Mouse (Mus musculus) spleen, postnatal 4 days (tissue): Measurements from ENCODE around the gene Supt5.

Source experiments
- DNase-seq, 2 experiments: peaks; one replicate each; pipeline ENCODE4 v3.0.0; 2022; ENCODE audit warnings: low spot score in 2 of 2

The Supt5 gene

DNA sequence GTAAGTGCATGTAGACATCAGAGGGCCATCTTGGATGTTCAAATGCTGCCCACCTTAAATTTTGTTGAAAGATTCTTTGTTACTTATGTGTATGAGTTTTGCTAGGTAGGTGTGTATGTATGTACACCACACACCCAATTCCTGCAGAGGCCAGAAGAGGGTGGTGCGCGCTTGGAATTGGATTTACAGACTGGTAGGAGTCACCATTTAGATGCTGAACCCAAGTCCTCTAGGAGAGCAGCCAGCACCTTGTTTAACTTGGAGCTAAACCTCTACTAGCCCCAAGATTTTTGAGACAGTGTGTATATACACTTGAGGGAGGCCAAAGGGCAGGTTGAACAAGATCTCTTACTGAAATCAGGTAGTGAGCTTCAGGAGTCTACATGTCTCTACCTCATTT is 14.7 kb upstream of the Supt5 start:
- no peak for DNase-seq

DNA sequence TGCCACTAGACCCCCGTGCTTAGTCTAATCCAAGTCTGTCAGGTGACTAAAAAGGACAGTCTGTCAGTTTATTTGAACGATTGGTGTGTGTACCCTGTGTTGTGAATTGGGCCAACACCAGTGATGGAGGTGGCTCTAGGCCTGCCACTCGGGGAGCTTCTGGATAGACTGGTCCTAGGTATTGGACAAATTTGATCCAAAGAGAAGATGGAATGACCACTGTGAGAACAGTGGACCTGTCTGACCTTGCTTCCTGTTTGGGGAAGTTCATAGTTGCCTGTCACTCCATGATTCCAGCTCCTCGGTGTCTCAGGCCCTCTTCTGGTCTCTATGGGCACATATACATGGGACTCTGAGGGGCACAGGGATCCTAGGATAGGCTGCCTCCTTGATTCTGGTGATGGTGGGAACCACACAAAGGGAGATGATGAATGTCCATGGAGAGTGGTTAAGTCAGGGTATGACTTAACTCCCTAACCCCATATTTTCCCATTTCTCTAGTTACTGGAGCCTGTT is 13.2 kb upstream of the Supt5 start:
- DNase-seq = no peak

DNA sequence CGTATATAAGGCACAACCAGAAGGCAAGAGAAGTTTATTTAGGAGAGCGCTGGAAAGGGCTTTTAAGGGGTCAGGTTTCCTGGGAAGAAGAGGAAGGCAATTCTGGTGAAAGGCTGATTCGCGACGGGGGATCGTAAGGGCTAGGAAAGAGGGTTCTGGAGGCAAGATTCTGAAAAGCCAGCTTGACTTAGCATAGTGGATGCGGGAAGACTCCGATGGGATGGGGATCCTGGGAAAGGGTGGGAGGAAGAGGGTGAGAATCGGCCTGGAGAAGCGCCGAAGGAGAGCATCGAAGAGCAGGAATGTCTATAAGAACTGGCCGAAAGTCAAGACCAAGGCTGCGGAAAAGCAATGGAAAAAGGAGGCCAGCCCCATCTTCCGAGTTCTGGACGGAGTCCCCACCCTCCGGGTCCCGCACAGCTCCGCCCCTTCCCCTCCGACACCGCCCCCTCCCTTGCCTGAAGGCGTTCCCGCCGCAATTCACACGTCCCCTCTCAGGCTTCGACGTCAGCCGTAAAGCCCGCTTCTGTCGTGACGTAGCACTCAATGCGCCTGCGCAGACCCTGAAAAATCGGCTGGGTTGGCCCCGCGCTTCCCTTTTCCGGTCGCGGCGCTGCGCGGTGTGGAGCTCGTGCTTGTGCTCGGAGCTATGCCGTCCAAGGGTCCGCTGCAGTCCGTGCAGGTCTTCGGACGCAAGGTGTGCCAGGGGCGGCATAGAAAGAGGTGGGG is 11.8 kb upstream of the Supt5 start, which contains the start of gene Rps16:
TSS of gene Rps16 (plus strand) at position 498 of the 729 bp plus-strand sequence.
- DNase-seq = peak; percentile 99 to 100

DNA sequence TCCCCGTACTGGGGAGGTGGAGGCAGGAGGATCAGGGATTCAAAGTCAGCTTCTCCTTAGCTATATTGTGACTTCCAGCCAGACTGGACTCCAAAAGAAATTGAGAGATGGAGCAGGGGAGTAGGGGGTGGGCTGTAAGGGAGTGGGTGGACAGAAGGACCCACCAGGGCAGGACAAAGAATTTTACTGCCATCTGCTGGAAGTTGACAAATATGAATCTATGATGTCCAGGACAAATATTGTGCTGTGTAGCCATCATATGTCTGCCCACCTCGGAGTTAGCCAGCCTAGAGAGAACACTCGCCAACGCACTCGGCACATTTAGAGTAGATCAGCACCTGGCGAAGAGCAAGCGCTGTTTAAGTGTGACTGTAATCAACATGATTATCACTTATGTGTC is 10.1 kb upstream of the Supt5 start:
- DNase-seq = no peak

DNA sequence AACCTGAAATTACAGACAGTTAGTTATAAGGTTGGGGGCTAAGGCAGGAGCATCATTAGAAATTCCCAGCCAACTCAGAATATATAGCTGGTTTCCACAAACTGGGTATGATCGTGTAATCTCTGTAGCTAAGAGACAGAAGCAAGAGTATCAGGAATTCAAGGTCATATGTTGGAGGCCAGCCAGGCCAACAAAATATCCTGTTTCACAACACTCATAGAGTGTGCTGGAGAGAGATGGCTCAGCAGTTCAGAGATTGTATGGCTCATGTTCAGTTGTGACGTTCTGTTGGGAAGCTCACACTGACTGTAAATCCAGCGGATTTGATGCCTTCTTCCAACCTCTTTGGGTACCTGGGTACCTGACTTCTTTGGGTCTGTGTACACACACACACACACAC is 9.2 kb upstream of the Supt5 start:
- DNase-seq = no peak

DNA sequence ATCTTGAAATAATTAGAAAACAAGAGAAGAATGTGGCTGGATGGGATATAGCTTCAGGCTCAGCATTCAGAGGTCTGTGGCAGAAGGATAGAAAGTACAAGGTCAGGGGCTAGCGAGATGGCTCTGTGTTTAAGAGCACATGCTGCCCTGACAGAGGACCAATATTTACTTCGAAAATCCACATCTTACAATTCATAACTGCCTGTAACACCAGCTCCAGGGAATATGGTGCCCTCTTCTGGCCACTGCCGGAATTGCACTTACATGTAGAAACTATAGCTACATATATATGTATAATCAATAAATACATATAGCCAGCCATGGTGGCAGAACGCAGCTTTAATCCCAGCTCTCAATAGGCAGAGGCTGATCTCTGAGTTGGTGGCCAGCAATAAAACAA is 6.1 kb upstream of the Supt5 start:
- peak; percentile 72 to 90 for DNase-seq

DNA sequence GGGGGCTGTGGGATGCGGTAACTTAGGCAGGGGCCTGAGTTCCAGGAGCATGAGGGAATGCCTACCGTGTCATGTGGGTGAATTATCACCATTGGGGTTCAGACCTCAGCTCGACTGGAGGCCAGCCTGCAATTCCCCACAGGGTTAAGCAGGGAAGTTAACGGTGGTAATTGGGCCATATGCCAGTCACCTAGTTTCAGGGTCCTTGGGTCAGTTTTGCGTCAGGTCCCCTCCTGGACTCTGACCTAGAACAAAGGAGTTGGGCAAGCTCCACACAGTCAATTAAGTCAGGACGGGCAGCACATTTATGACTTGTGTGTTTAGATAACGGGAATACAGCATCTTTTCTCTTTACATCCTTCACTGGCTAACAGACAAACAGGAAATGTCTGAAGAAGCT is 2.8 kb upstream of the Supt5 start:
- no peak for DNase-seq

DNA sequence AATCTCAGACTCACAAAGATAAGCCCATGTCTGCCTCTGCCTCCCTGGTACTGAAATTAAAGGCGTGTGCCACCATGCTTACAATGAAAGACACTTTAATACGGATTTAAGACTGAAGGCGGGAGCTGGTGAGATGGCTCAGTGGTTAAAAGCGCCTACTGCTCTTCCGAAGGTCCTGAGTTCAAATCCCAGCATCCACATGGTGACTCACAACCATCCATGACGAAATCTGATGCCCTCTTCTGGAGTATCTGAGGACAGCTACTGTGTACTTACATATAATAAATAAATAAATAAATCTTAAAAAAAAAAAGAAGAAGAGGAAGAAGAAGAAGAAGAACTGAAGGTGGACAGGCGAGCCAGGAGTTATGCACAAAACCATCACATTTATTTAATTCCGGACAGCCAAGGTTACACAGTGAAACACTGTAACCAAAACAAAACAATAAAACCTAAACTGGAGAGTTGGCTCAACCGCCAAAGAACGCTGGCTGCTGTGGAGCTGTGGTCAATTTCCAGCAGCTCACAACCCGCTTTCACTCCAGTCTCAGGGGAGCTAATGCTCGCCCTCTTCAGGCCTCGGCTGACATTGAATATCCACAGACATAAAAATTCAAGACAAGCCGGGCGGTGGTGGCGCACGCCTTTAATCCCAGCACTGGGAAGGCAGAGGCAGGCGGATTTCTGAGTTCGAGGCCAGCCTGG is 819 bp upstream of the Supt5 start:
- peak; percentile 57 to 77 for DNase-seq

DNA sequence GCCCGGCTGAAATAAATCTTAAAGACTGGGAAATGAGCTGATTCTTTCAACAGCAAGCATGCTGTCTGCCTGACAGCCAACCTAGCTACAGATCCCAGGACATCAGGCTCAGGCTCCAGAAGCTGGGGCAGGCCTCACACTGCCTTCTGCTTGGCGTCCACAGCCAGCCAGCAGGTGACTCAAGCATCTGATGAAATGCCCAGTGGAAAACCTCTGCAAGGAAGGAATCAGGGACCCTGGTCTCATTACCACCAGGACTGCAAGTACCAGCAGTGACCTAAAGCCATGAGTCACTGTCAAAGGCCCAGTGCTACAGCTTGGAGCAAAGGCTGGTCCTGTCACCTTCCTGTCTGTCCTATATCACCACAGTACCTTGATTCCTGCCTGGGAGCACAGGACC is 3.1 kb downstream of the Supt5 start:
- DNase-seq = no peak

DNA sequence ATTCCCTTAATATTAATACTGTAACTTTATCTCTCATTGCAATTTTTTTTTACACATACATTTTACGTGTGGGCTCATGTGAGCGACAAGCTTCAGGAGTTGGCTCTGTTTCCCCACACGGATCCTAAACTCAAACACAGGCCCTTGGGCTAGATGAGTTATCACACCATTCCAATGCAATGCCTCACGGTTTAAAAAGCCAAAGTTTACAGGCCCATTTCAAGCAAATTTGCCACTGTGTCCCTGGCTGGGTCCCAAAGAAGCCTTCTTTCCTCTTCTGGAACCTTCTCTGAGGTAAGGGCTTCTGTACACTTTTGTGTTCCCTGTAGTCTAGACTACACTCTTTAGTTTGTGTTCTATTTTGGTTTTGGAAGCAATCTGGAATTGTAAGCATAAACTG is 4.0 kb downstream of the Supt5 start:
- no peak for DNase-seq

DNA sequence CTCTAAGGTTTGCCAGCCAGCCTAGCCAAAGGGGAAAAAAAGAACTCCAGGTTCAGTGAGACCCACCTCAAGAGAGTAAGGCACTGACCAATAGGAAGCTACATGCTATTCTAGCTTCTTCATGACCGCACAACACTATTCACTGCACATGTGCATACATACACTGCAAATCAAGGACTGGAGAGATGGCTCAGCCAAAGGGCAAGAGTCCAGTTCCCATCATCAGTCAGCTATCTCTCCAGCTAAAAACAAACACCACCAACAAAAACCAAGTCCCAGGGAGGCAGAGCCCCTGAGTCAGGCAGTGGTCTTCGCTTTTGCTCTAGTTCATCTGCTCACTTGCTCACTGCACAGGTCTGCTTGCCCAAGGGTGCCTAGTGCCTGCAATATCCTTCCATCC is 10.3 kb downstream of the Supt5 start:
- DNase-seq = no peak

DNA sequence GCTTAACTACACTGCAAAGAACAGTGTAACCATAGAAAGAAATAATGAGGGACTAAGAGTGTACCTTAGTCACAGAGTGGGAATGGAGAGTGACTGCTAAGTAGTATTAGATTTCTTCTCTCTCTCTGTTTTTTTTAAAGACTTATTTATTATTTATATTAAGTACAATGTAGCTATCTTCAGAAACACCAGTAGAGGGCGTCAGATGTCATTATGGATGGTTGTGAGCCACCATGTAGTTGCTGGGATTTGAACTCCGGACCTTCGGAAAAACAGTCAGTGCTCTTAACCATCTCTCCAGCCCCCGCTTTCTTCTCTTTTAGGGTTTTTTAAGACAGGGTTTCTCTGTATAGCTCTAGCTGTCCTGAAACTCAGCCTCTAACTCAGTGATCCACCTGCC is 12.1 kb downstream of the Supt5 start:
- DNase-seq = no peak

DNA sequence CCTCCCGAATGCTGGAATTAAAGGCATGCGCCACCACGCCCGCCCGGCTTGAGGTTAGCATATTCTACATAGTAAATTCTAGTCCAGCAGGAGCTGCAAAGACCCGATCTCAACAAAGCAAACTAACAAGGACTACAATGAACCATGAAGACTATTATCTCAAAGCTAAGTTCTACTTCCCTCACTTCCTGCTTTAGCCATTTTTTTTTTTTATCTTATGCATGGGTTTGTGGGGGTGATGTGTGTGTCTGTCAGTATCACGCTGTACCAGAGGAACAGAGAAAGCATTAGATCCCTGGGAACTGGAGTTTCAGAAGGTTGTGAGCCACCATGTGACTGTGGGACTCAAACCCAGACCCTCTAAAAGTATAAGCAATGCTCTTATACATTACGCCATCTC is 13.3 kb downstream of the Supt5 start:
- DNase-seq = no peak

DNA sequence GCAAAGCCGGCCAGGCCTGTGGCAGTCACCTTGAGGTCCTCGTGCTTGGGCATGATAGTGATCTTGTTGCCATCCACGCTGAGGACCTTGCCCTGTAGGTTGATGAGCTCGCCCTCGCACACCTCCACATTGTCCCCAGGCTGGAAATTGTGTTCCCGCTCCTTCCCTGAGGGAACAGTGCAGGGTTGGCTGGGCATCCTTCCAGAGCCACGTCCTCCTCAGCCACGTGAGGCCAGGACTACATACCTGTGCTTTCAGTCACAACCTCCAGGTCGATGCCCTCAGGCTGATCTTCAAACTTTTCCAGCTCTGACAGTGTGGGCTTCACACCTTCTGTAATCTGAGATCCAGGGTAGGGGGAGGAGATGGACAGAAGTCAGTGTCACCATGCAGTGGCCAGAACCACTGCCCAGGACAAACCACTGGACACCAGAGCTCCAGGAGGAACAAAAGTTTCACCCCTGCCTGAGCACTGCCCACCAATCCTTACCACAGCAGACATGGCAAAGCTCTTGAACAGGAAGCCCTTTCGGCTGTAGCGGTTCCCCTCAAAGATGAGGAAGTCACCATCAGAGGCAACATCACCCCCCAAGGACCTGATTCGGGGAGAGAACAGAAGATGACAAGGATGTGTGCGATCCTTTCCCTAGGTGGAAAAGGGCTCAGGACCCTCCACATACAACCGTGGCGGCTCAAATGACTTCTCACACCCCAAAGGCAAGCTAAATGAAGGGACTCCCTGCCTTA is 16.4 kb downstream of the Supt5 start:
- DNase-seq = no peak

DNA sequence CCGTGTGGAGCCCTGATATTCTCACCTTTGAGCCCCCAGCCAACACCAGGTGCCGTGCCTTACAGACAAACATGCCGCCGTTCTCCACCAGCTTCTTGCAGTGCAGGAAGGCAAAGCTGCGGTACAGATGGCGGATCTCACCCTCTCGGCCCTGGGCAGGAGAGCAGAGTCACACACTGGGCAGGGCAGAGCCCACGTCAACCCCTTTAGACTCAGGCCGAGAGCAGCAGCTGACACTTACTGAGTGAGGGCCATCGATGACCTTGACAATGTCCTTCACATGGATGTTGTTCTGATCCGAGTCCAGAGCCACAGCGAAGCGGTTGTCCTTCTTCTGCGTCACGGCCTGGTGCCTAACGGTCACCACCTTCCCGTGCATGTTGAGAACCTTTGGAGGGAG is 19.8 kb downstream of the Supt5 start:
- DNase-seq = no peak

DNA sequence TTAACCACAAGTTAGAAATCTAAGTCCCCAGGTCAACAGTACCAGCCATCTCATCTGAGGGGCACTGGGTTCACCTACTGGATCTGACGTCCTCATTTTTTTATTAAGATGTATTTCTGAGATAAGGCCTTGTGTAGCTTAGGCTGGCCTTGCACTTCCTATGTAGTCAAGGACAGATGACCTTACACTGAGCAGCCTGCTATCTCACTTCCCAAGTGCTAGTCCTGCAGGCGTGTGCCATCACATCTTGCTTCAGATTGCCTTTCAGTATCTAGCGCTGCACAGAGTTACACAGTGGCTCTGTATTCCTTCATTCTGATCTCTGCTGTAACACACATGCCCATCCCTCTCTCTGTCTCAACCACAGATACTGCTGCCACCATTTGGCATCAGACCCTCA is 20.5 kb downstream of the Supt5 start:
- no peak for DNase-seq

DNA sequence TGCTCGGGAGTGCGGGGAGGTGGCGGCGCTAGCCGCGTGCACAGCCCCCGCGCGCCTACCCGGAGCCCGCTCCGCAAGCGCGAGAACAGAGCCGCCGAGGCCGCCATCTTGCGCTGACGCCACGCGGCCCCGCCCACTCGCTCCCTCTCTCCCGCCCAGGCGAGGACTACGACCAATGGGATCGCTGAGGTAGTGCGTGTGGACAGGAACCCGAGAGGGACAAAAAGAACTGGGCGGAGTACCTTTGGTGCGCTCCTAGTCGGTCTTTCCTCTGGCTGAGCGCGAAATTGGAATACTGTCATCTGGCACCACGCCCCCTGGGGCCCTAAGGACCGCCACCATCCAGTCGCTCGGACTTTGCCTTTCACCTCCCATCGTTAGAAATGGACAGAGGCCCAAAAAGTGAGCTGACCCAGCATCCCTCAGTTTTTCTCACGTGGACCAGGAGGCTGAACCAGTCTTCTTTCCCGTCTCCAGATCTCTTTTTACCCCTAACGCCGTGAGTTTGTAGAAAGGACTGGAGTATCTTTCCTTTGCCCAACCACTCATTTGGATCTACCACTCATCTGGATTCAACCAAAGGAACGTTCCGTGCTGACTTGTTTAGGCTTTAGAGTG is 26.5 kb downstream of the Supt5 start, which contains the start of gene Timm50:
TSS of gene Timm50 (minus strand) at position 147 of the 618 bp plus-strand sequence.
- DNase-seq = peak; percentile 97 to 99

DNA sequence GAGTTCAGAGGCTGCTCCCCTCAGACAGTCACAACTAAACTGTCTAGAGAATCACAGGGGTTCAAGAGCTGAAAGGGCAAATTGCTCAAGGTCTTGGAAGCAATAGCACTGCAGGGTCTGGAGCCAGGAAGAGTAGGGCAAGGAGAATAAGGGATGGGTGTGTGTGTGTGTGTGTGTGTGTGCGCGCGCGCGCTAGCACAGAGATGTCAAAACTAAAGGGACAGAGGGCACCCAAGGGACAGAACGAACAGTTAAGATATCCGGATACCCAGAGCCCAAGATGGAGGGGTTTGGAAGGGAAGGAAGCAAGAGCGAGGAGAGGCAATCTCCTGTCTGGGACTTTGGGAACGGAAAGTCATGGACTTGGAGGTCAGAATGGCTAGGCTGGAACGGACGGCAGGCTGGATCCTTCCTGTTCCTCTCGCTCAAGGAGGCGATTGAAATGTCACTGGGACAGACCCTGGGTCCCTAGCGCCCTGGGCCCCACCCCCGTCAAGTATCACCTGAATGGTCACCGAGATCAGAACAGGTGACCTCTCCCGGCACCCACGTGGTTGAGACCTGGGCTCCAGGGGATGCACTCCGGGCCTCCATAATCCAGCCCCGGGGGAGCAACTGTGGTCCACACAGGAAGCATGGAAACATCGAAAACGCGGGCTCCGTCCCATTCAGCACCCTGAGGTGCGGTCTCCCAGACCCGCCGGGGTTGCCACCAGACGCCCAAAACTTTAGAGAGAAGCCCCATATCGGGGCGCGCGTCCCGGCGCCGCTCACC is 27.2 kb downstream of the Supt5 start:
- DNase-seq = no peak

DNA sequence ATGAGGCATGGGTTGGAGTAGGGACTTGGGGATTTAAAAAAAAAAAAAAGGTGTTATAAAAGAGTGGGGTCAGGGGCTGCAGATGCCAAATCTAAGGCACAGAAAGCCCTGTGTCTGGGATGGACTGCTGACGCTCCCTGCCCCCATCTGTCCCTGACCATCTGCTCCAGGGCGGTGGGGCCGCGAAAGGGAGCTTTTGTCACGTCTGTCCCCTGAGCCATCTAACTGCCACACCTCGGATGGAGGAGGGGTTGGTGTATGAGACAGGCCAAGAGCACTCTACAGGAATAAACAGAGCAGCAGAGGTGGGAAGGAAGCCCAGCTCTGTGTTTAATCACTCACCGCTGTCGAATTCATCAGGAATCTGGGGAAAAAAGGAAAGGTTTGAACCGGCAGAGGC is 28.8 kb downstream of the Supt5 start:
- DNase-seq = no peak

DNA sequence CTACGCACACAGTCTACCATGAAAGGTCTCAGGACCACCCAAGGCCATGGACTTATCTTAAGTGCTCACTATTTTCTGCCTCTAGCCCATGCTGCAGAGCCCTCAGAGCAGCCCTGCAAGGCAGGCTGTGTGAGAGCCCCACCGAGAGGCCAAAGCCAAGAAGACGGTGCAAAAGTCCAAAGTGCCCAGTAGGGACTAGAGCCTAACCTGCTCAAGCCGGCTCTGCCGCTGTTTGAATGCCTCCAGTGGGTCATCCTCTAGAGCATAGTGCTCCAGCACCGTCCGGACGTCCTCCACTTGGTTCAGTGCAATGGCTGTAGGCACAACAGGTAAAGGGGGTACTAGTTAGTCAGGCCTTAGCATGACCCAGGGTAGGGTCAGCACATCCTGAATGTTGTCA is 32.3 kb downstream of the Supt5 start:
- DNase-seq = no peak

DNA sequence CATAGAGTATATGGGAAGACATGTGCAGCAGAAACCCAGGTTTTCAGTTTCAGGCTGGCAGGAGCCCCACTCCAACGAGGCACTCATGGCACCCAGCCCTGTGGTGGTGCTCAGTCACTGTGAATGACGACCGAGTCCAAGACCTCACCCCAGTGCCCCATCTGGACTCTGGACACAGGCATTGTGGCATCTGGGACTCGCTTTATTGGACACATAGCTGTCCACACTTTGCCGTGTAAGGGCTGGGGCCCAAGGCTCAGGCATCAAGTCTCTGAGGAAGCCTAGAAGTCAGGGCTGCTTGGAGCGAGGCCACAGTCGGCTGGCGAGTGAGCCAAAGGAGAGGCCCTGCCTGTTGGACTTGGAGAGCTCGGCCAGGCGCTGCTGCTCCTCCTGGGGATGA is 32.9 kb downstream of the Supt5 start:
- DNase-seq = no peak
